Mouse (Mus musculus) C2C12 (cell line): ENCODE measurements around the gene Dcun1d4. TPM values are rescaled to one million over a fixed set of nuclear protein-coding genes. Genes with fewer than 3 reads are reported as not detected.
A peak's percentile ranks its signal among the peaks of the same experiment; 100 is the strongest.

Experiments used
- H3K27me3 ChIP-seq: one replicate; pipeline ENCODE4 v1.6.1; 2011; ENCODE audit not compliant: control insufficient read depth, insufficient read depth, insufficient read length
- H3K36me3 ChIP-seq: one replicate; pipeline ENCODE4 v1.6.1; 2011; ENCODE audit not compliant: control insufficient read depth, insufficient read depth
- H3K4me3 ChIP-seq: one replicate; pipeline ENCODE4 v1.5.1; 2011; ENCODE audit warnings: mild to moderate bottlenecking, control low read depth; ENCODE audit not compliant: poor library complexity, insufficient read depth, severe bottlenecking
- H3K79me2 ChIP-seq: one replicate; pipeline ENCODE4 v1.6.1; 2011; ENCODE audit not compliant: control insufficient read depth, insufficient read depth
- H3K79me3 ChIP-seq: one replicate; pipeline ENCODE4 v1.6.1; 2011; ENCODE audit warnings: low read depth, control low read depth
- H3ac ChIP-seq: one replicate; pipeline ENCODE3; 2011; ENCODE audit warnings: low read depth; ENCODE audit not compliant: control insufficient read depth, insufficient read length
- CEBPB ChIP-seq: IDR thresholded peaks from one replicate; pipeline ENCODE4 v1.6.1; 2011; ENCODE audit warnings: low read depth, mild to moderate bottlenecking, control low read depth, moderate library complexity
- CTCF ChIP-seq: IDR thresholded peaks from one replicate; pipeline ENCODE4 v1.5.1; 2011; ENCODE audit not compliant: control insufficient read depth, insufficient read depth, insufficient read length
- FOSL1 ChIP-seq: IDR thresholded peaks from one replicate; pipeline ENCODE4 v1.8.0; 2011; ENCODE audit warnings: mild to moderate bottlenecking, low read length; ENCODE audit not compliant: poor library complexity, insufficient read depth, severe bottlenecking
- MAX ChIP-seq: IDR thresholded peaks from one replicate; pipeline ENCODE4 v1.6.1; 2011; ENCODE audit warnings: mild to moderate bottlenecking, control low read depth
- MYOD1 ChIP-seq: IDR thresholded peaks from one replicate; pipeline ENCODE4 v1.6.1; 2011; ENCODE audit warnings: low read depth; ENCODE audit not compliant: control insufficient read depth, insufficient read length
- MYOG ChIP-seq: IDR thresholded peaks from one replicate; pipeline ENCODE4 v1.6.1; 2011; ENCODE audit not compliant: control insufficient read depth, insufficient read length; ENCODE audit errors: extremely low read depth
- USF1 ChIP-seq: IDR thresholded peaks from one replicate; pipeline ENCODE4 v1.6.1; 2011; ENCODE audit warnings: low read depth, mild to moderate bottlenecking, control low read depth, moderate library complexity
- polyA plus RNA-seq: library from polyadenylated mRNA; unstranded; fragments of >200 nt; fragmentation: generic; extraction: Trizol; gene quantifications from one replicate; pipeline ENCODE4 v1.2.1, GENCODE M21; 2012; ENCODE audit warnings: missing spikeins

Dcun1d4 gene
- polyA plus RNA-seq, 1 experiment: 3.3 TPM

DNA sequence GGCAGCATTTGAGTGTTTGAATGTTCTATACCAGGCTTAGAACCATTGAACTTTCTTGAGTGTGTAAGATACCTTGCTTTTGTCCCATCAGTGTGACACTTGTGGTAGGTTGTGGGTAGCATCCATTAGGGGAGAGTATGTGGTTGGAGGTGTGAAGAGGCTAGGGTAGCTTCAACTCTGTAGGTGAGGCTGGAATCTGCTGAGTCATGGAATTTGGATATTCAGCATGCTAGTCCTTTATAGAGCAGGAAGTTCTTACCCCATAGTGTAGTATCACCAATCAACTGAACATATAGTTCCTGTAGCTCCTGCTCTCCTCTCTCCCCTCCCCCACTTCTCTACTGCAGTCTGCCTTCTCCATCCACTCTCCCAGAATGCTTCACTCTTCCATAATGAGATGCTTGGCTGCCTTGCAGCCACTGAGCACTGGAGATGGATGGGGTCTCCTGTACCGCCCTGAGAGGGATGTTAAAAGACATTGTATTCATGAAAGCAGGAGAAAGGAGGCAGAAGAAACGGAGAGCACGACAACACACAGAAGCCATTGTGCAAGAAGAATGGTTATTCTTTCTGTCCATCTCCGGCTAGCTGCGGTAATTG is 3.3 kb downstream of the Dcun1d4 start:
- Histone ChIP-seq H3K79me3 (no peaks in the 10 kb centered on the region), H3K79me2 (no peaks in the 10 kb centered on the region), H3ac (no peak overlapping the region), H3K27me3 (peaks cover 26% of the 10 kb centered on the region), H3K4me3 (no peak overlapping the region), H3K36me3 (no peaks in the 10 kb centered on the region)
- no peak for TF ChIP-seq MYOG
- TF ChIP-seq MAX: no peak

- TF ChIP-seq MYOG (no peak), CTCF (no peak), MAX (no peak), USF1 (no peak), MYOD1 (no peak), FOSL1 (no peak), CEBPB (no peak)
- H3K79me3 ChIP-seq: no peaks in the 10 kb centered on the region
- H3K79me2 ChIP-seq: no peaks in the 10 kb centered on the region
- H3ac ChIP-seq: no peak overlapping the region
- H3K36me3 ChIP-seq: no peaks in the 10 kb centered on the region
- H3K4me3 ChIP-seq: no peak overlapping the region
- peaks cover 20% of the 10 kb centered on the region for H3K27me3 ChIP-seq
These were observed 5.7 kb downstream of the Dcun1d4 start for GRCm38 (mm10) chr5:73486451-73486850.

- Histone ChIP-seq H3ac (peak overlapping the region; percentile 37), H3K36me3 (no peaks in the 10 kb centered on the region), H3K79me2 (peaks cover 13% of the 10 kb centered on the region), H3K4me3 (no peak overlapping the region), H3K79me3 (no peaks in the 10 kb centered on the region), H3K27me3 (peaks cover 5% of the 10 kb centered on the region)
- TF ChIP-seq CEBPB (no peak), MAX (no peak), MYOD1 (no peak), MYOG (no peak), CTCF (no peak), USF1 (no peak), FOSL1 (no peak)
These were observed 9.1 kb downstream of the Dcun1d4 start for GRCm38 (mm10) chr5:73489915-73490314.

GRCm38 (mm10) chr5:73490596-73491073 is 9.8 kb downstream of the Dcun1d4 start:
- peaks cover 13% of the 10 kb centered on the region for H3K79me2 ChIP-seq
- H3K79me3 ChIP-seq: no peaks in the 10 kb centered on the region
- peak overlapping the region; percentile 37 for H3ac ChIP-seq
- peak overlapping the region; percentile 46 for H3K4me3 ChIP-seq
- no peaks in the 10 kb centered on the region for H3K36me3 ChIP-seq
- TF ChIP-seq USF1 (no peak), MAX (peak; percentile 35)
- H3K27me3 ChIP-seq: peaks cover 5% of the 10 kb centered on the region

DNA sequence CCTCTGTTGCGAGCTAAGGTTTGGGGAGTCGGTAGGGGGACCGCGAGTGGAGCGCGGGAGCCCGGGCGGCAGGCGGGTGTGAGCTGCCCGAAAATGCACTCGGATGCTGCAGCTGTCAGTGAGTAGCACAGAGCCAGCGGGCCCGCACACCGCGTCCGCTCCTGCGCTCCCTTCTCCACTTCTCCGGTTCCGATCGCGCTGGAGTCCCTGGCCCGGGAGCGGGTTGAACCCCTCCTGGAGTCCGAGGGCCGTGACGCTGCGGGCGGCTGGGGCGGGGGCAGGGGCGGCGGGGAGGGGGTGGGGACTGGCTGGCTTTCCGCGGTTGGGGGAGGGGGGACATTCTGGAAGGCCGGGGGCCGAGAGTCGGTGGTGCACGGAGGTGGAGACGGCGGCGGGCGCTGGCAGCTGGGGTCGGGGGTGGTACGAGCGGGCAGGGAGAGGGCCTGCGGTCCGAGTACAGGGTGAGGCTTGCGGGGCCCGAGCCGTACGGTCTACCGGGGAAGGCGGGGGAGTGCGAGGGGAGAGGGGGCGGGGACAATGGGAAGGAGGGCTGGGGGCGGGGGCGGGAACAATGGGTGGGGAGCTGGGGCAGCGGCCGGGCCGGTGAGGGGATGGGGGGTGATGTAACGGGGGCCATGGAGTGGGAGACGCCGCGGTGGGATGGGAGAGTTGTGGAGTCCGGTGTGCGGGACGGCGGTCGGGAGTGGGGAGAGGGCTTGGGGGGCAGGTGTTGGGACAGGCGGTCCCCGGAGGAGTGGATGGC is 10.5 kb downstream of the Dcun1d4 start:
- Histone ChIP-seq H3K36me3 (no peaks in the 10 kb centered on the region), H3K4me3 (peak overlapping the region; percentile 46), H3K79me3 (no peaks in the 10 kb centered on the region), H3K79me2 (peaks cover 13% of the 10 kb centered on the region), H3ac (peak overlapping the region; percentile 74), H3K27me3 (peaks cover 3% of the 10 kb centered on the region)
- TF ChIP-seq CTCF (no peak), MYOG (no peak), FOSL1 (no peak), MAX (no peak), USF1 (no peak), CEBPB (no peak), MYOD1 (no peak)

- Histone ChIP-seq H3ac (peak overlapping the region; percentile 59), H3K4me3 (peak overlapping the region; percentile 46), H3K27me3 (no peaks in the 10 kb centered on the region), H3K79me3 (no peaks in the 10 kb centered on the region), H3K79me2 (peaks cover 13% of the 10 kb centered on the region), H3K36me3 (no peaks in the 10 kb centered on the region)
- TF ChIP-seq MAX: peak; percentile 70
- TF ChIP-seq FOSL1: no peak
- TF ChIP-seq USF1: peak; percentile 50
These were observed 11.3 kb downstream of the Dcun1d4 start for GRCm38 (mm10) chr5:73491837-73492720.
